Mouse (Mus musculus) urinary bladder, postnatal 4 days (tissue): ENCODE results near the gene Krt90.

Experiments
- DNase-seq, 2 experiments: peaks; one replicate each; pipeline ENCODE4 v3.0.0; 2021 to 2022; ENCODE audit warnings: low spot score in 2 of 2

Gene Krt90

GRCm38 (mm10) chr15:101562850-101563249 is at the start of gene Krt90:
Gene Krt90 (minus strand): TSS chr15:101562950.
- no peak for DNase-seq

- DNase-seq: no peak
Measured at GRCm38 (mm10) chr15:101599123-101599522, 36.4 kb upstream of the Krt90 start.

GRCm38 (mm10) chr15:101588216-101588615 is 25.5 kb upstream of the Krt90 start:
- no peak for DNase-seq

- no peak for DNase-seq
Measured at GRCm38 (mm10) chr15:101584456-101584855, 21.7 kb upstream of the Krt90 start.

GRCm38 (mm10) chr15:101583211-101583965 is 20.6 kb upstream of the Krt90 start:
- no peak for DNase-seq

GRCm38 (mm10) chr15:101581701-101582100 is 19.0 kb upstream of the Krt90 start:
- DNase-seq: no peak

- peak in 1 of 2 experiments; percentile 29 for DNase-seq
Measured at GRCm38 (mm10) chr15:101575506-101575905, 12.8 kb upstream of the Krt90 start.

- DNase-seq: peak in 1 of 2 experiments; percentile 13
Measured at GRCm38 (mm10) chr15:101573796-101574345, 11.1 kb upstream of the Krt90 start, which contains the start of gene Krt75. Gene Krt75 (minus strand): TSS chr15:101573904.

GRCm38 (mm10) chr15:101567780-101568179 is 5.0 kb upstream of the Krt90 start:
- no peak for DNase-seq

GRCm38 (mm10) chr15:101558034-101558646 is 4.6 kb downstream of the Krt90 start:
- no peak for DNase-seq

GRCm38 (mm10) chr15:101553169-101553568 is 9.6 kb downstream of the Krt90 start:
- no peak for DNase-seq

- no peak for DNase-seq
Measured at GRCm38 (mm10) chr15:101552188-101552587, 10.6 kb downstream of the Krt90 start.

GRCm38 (mm10) chr15:101550567-101550966 is 12.2 kb downstream of the Krt90 start, which contains the start of gene Krt82:
Gene Krt82 (minus strand): TSS chr15:101550667.
- no peak for DNase-seq

- DNase-seq: no peak
Measured at GRCm38 (mm10) chr15:101544478-101544877, 18.3 kb downstream of the Krt90 start.

GRCm38 (mm10) chr15:101542543-101542942 is 20.2 kb downstream of the Krt90 start:
- DNase-seq: no peak

GRCm38 (mm10) chr15:101538580-101538900 is 24.2 kb downstream of the Krt90 start:
- DNase-seq: no peak

- DNase-seq: no peak
Measured at GRCm38 (mm10) chr15:101537864-101538579, 24.7 kb downstream of the Krt90 start.

GRCm38 (mm10) chr15:101536054-101536850 is 26.5 kb downstream of the Krt90 start:
- DNase-seq: no peak

- DNase-seq: no peak
Measured at GRCm38 (mm10) chr15:101532720-101533119, 30.0 kb downstream of the Krt90 start, which contains the start of gene Krt84. Gene Krt84 (minus strand): TSS chr15:101532820.

GRCm38 (mm10) chr15:101522556-101523232 is 40.1 kb downstream of the Krt90 start:
- DNase-seq: no peak

- peak; percentile 59 to 81 for DNase-seq
Measured at GRCm38 (mm10) chr15:101519792-101520191, 43.0 kb downstream of the Krt90 start.
